Mouse (Mus musculus): ENCODE measurements around the gene Gm4871.

DNA sequence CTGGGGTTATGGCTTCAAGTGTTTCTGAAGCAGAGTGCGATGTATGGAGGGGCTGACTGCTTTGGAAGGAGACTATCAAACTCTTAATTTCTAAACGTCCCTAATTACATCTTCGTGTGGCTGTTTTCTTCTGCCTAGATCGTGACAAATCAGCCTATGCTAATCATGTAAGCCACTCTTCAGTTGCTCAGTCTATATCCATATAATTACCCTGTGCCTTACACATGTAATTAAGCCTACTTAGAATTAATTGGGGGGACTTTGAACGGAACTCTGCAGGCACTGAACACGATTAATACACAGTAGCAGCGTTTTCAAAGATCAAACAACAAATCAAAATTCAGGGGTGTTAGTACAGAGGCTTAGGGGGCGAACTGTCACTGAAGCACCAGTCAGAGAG lies 25.4 kb upstream of the Gm4871 start:
- TF ChIP-seq CTCF (IDR thresholded peaks at IDR 0.05; ENCODE audit: low read depth, low read length) (no peak), POLR2A (IDR thresholded peaks at IDR 0.05; ENCODE audit: extremely low read depth, insufficient read depth, low read length) (no peak)

Measured in liver, adult 2 months (tissue).